Mouse (Mus musculus): ENCODE measurements at regions not wholly inside any gene's neighbourhood (a gene's known extent, or its start where the extent isn't known, plus 50 kb on each side); places are given as distances from the start of the nearest gene placed in this dataset.

DNA sequence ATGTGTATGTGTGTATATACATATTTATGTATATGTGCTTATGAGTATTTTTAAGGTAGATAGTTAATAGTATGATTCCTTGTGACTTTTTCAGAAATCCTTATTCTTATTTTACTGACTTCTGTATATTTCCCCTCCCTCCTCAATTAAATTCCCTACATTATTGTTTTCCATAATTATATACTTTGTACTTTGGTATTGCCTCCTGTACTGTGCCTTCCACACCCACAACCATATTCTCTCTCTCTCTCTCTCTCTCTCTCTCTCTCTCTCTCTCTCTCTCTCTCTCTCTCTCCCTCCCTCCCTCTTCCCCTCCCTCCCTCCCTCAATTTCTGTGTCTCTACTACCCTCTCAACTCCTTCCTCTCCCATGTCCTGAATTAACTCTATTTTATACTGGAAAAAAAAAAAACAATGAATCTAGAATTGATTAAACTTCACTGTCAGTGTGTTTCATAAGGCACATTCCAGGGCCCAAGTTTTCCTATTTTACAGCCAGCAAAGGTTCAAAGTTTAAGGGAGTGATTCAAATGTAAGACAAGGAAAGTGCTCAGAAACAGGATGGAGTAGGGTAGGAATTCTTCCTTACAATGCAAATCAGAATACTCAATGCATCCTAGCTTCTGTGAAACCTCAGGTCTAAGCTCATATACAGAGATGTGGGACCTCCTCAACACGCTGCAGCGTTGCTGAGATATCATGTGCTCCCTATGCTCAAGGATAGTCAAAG, 911.9 kb downstream of the Speer2 start:
- ATAC-seq (ENCODE audit: low TSS enrichment) = no peak

DNA sequence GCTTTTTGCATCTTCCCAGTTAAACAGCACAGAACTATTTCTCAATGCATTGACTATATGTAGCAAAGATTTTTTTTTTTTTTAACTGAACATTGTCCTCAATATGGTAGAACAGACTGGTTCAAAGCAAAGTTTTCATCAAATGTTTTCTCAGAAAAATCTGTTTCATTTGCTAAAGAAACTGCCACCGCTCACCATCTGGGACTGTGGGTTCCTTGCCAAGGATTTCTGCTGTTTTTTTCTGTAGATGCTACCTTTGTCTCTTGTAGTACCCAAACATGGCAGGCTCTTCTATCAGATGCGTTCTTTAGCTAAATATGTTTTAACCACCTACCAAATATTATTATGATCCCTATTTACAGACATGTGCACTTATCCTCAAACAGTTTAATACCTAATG, 952.7 kb downstream of the Speer2 start:
- peak; percentile 47 for ATAC-seq (ENCODE audit: low TSS enrichment)

DNA sequence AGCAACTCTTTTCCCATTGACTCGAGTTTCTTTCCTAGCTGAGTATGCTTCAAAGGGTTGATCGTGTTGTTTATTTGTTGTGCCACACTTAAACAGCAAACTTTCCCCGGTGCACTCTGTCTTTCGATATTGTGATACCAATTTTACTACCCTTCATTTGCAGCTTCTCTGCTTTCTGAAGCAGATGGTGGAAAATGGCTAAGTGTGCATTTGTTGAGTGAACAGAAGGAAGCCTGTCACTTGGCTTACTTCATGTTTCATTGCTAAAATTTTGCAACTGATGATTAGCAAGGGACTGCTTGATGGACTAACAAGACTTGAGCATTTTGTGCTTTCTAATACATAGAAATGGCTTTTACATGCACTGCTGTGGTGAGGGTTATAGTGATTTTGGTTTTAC, 965.4 kb downstream of the Speer2 start:
- ATAC-seq (ENCODE audit: low TSS enrichment) = no peak

DNA sequence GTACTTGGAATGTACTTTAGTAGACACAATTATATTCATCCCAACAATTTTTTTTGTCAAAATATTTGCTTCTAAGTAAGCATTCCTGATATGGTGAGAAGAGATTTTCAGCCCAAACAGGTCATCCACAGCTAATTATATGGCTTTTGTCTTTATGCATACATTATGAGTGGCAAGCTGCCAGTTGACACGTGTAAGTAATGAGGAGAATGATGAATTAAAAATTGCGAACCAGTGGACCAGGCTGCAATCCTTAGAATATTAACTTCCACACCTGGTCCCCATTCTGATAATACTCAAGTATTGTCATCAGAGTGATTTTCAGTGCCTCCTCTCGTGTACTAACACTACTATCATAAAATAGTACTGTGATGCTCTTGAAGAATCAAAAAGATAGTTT, 1014.8 kb downstream of the Speer2 start:
- no peak for ATAC-seq (ENCODE audit: low TSS enrichment)

Measured in frontal cortex, adult (tissue).